Mouse (Mus musculus) cerebellum, postnatal 36 days (tissue): ENCODE measurements around the gene Tmem51.
"Not testable (repeated sequence)": the region's sequence is repeated elsewhere in the genome, so short reads cannot be mapped to it uniquely, and the experiment has no call there.

Experiments
- DNase-seq, 2 experiments: peaks; one replicate each; pipeline ENCODE4 v3.0.0; 2021 to 2022; ENCODE audit warnings: mixed read lengths in 2 of 2

Tmem51 gene

DNA sequence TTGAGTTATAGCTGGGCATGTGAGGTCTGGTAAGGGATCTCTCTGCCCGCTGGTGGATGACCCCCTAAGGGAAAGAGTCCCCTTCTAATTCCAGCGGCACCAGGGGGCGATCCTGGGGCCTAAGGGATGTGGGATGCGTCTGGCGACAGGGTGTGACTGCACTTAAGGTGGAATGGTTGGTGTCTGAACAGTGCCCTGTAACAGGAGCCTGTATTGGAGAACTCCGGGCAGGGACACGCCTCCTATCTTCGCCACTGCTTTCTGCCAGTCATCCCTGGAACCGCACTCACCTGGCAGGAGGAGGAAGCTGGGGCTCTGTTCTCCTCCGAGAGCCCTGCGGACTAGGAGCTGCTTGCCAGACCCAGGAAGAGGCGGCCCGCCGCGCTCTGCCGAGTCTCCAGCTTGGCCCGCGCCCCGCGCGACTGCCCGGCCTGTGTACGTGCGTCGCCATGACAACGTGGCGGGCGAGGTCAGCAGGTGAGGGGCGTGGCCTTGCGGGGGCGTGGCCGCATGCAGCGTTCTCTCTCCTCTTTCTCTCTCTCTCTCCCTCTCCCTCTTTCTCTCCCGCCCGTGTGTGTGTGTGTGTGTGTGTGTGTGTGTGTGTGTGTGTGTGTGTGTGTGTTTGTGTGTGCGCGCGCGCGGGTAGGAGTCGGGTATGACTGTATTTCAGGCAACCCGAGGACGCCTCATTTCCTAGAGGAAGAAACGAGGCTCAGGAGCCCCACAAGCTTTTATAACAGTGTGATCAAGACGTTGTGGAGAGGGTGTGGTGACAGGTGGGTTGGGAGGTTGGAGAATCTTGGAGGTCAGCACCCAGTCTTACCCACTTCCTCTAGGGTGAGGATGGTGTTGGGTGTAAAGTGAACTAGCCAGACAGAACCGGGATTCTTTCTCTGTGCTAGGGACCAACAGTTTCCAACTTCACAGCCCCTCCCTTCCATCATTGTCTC is 69.2 kb downstream of the Tmem51 start, which contains the start of gene Fhad1:
Gene Fhad1 (minus strand): TSS at position 424 of the 950 bp plus-strand sequence.
- peak; percentile 73 to 81 for DNase-seq

DNA sequence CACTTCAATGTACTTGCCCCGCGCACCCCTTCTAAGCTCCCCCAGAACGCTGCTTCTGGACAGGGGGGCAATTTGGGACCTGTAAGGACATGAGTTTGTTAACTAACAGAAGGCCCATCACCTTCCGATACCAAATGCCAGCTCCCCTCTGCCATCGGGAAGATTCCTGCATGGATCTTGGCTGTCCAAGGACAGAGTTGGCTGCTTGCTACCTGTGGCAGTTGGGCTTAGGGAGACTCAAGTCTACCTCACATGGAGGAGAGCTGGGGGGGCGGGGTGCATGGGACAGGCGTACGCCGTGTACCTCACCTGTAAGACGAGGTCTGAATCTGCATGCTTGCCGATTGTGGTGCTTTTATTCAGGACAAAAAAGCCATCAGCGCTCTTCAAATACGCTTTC is 72.9 kb downstream of the Tmem51 start:
- no peak for DNase-seq

DNA sequence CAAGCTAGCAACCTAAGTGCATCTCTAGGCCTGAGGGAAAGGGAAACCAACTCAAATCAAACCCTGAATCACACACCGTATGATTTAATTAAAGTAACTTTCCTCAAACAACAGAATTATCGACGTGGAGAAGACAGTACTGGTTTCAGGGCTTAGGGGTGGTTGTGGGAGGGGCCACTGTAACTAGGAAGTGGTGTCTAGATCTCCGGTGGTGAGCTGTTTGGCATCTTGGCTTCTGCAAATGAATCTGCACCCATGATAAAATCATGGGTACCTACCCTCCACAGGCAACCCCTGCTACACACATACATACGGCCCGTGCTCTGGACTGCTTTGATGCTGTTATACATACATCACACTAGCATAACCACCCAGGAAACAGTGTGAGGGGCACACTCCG is 73.7 kb downstream of the Tmem51 start:
- no peak for DNase-seq

DNA sequence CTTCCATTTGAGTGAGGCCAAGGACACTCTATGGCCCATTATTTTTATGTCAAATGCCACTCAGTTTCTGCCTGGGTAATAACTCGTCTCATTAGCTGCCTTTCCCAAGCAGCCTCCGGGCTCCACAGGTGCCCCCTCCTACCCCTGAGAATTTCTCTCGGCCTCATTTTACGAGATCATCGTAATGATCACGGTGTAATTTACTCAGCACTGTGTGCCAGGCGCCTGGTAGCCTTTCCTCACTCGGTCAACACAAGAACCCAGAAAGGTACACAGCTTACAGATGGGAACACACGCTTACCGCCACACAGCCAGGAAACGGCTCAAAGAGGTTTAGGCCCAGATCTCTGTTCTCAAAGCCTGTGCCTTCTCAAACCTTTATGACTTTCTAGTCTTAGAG is 75.9 kb downstream of the Tmem51 start:
- DNase-seq = no peak

DNA sequence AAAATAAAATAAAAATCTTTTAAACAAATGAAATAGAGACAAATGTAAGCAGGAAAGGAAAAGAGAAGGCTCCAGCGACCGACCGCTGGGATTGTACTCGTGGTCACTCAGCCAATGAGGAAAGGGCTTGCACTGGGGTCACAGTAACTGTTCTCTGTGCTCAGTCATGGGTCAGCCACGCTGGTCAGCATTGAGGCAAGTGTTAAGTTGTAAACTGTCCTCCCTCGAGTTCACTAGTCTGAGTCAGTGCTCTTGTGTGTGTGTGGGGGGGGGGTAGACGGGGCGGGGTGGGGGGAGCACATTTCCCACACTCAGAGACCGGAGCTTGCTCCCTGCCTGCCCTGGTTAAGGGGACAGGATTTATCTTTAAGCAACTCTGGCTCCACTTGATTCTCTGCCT is 83.5 kb downstream of the Tmem51 start:
- no peak for DNase-seq

DNA sequence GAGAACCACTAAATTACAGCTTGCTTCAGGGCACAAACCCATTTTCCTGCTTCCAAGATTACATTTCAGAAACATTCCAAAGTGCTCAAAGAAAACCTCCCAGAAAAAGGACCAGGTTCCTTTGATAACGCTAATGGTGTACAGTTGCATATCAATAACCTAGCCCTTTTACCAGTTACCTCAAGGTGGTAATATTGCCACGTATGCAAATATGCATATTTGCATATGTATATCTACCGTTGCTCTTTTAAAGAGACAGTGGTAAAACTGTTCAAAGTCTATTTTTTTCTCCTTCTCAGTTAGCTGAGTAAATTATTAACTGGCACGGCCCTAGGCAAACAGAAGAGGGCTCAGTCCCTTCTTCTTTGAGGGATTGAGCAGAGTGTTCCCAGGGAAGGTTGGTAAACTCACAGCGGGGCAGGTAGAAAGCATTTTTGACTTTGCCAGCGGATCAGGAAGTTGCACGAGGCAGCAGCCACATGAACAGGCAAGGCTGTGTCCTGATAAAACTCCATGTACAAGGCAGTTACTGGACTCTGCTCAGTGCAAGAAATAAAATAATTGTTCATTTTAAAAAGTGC is 84.5 kb downstream of the Tmem51 start:
- DNase-seq = no peak

DNA sequence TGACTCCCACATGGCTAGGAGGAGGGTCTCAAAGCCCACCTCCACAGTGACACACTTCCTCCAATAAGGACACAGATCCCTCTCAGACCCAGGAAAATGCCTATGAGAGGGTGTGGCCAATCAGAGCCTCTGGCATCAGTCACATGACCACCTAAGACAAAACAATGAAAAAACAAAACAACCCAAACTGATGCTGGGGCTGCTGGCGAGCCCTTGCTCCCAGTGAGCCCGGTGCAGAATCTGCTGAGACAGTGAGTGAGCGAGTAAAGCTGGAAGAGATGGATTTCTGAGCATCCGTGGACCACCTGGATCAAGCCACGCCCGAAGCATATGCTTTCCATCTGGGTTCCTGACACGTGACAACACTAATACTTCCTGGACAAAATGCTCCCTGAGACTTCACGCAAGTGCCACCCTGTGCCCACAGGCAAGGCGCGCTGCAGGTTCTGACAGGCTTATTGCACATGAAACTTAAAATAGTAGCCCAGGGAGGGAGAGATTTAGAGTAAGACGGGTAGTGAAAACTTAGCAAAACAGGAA is 85.8 kb downstream of the Tmem51 start:
- peak; percentile 20 to 46 for DNase-seq

DNA sequence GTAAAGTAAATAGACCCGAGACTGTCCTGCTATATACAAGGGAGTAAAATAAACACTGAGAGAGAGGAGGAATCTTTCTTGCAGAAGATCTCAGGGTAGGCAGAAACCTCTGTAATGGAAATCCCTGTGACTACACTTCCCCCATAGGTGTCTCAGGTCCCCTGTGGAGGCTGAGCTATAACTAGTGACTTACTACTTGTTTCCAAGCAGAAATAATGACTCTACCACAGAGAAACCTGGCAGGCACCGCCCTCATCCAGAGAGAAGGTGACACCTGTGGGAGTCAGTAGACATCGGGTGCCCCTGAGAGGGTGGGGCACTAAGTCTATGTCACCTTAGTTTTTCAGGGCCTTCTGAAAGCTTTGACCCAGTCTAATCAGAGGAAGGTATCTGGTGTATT is 87.2 kb downstream of the Tmem51 start:
- no peak for DNase-seq

DNA sequence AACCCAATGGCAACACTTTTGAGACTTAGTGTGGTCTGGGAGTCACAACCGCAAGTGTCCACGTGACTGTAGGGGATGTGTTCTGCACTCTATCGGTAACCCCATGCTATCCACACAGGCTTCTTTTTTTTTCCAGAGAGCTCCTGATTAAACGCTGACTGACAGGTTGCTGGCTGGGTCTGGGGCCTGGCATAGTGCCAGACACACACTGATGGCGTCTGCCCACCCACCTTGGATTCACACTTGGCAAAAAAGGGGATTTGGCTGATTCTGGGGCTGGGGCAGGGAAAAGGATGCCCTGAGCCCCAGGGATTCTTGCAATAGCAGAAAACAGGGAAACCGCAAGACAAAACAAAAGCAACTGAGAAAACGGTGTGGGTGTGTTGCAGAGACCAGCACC is 88.0 kb downstream of the Tmem51 start:
- DNase-seq = no peak

DNA sequence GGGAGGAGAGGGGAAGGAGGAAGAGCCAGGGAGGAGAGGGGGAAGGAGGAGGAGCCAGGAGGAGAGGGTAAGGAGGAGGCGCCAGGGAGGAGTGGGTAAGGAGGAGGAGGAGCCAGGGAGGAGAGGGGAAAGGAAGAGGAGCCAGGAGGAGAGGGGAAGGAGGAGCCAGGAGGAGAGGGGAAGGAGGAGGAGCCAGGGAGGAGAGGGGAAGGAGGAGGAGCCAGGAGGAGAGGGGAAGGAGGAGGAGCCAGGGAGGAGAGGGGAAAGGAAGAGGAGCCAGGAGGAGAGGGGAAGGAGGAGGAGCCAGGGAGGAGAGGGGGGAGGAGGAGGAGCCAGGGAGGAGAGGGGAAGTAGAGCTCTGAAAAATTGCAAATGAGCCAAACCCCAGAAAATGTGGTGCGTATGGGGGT is 90.0 kb downstream of the Tmem51 start:
- not testable (repeated sequence) for DNase-seq

DNA sequence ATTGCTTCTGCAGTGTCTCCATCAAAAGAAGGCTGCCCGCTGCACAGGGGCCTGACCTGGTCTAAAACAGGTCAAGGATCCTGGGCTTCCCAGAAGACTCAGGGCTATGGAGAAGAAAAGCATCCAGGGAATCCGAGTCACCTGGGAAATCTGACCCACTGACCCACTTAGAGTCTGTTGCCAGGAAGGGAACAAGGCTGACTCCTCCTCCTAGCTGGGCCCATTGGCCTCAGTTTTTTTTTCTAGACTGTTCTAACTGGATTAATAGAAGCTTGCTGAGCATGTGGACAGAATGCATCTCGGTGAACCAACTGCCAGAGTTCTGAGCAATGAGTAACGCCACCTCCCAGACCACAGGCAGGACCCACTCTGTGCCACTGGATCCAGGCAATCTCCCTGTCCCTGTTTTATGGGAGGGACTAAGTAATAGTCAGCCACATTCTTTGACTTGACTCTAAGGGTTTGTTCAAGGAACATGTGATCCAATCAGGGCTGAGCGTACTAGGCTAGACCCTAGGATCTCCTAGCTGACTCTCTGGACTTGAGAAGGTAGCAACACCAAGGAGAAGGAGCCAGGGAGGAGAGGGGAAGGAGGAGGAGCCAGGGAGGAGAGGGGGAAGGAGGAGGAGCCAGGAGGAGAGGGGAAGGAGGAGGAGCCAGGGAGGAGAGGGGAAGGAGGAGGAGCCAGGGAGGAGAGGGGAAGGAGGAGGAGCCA is 90.6 kb downstream of the Tmem51 start:
- DNase-seq = no peak

DNA sequence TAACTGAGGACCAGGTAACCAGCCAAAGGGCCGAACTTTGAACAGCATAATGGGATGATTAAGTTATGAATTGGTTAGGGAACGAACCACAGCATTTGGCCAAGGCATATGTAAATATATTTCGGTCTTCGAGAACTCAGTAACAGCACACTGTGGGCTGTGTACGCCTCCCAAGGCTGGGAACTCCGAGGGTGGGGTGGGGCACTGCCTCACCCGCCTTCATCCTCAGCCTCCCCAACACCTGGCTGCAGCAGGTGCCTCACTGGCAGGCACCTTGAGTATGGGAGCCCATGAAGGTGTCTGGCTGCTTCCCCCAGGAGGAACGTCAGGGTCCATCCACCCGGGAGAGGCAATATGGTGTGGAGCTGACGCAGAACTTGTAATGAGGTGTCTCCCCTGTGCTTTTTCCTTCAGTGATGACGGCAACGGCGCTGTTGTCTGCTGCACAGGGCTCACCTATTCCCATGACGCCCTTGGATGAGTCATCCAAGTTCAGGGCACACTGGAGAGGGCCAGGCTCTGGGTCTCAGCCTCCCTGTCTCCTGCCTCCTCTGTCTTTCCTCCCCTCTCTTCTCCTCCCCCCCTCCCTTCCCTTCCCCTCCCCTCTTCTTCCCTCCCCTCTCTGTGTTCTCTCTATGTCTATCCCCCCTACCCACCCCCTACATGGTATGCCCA is 91.4 kb downstream of the Tmem51 start:
- no peak for DNase-seq

DNA sequence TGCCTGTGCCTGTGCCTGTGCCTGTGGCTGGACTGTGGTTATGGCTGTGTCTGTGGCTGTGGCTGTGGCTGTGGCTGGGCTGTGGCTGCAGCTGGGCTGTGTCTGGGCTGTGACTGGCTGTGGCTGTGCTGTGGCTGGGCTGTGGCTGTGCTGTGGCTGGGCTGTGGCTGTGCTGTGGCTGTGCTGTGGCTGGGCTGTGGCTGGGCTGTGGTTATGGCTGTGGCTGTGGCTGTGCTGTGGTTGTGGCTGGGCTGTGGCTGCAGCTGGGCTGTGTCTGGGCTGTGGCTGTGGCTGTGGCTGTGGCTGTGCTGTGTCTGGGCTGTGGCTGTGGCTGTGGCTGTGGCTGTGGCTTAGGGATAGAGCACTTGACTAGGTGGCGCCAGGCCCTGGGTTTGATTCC is 95.9 kb downstream of the Tmem51 start:
- DNase-seq = no peak

DNA sequence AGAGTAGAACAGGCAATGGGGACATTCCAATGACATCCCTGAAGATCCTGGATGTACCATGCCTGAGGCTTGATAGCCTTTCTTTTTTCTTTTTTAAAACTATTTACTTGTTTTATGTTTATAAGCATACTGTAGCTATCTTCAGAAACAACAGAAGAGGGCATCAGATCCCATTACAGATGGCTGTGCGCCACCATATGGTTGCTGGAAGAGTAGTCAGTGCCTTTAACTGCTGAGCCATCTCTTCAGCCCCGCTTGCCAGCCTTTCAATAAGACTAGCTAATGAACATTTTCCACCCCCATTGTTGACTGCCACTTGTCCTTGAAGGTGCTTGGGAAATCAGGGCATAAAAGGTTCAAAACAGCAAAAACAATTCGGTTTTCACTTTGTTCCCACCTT is 100.4 kb downstream of the Tmem51 start:
- peak; percentile 36 to 42 for DNase-seq

DNA sequence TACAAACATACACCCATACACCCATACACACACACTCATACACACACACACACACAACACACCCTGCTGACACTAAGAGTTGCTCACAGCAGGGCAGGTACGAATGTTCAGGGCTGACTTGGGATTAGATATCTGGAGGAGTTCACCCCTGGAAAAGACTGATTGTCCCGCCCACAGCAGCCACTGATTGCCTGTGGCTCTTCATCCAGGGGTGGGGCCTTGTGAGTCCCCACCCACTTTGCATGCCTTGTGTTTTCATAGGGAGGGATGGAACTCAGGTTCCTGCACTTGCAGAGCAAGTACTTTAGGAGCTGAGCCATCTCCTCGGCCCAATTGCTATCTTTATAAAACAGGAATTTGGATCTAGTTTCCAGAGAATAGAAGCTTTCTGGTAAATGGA is 102.6 kb downstream of the Tmem51 start:
- DNase-seq = no peak
